ENCODE assay signal across 8 mouse cellular contexts in genomic region chr15:90678985-90679759, GRCm38 (mm10). TPM values are rescaled to one million over a fixed set of nuclear protein-coding genes. Genes with fewer than 3 reads are reported as not detected.
DNase-seq lines count a peak whose midpoint lies in the region; ATAC-seq and TF ChIP-seq lines count a peak whose summit lies in the region.

TSS of gene Cpne8 (minus strand) at chr15:90679432.

- no peaks in the 10 kb centered on the region for H3K27me3 ChIP-seq in Patski
- H3K27me3 ChIP-seq in hindbrain, embryonic 13.5 days: peaks cover 9% of the 10 kb centered on the region

- H3K4me2 ChIP-seq in hindbrain, embryonic 13.5 days: peak within 1 kb of the TSS; percentile 96

- under 1% methylated on average over 53 of the region's 56 CpGs for WGBS in hindbrain, embryonic 13.5 days

- peak; percentile 86 for ATAC-seq in Patski
- peak; percentile 83 for ATAC-seq in hindbrain, embryonic 13.5 days (ENCODE audit: low FRiP score)

- H3K9ac ChIP-seq in hindbrain, embryonic 13.5 days: peak within 1 kb of the TSS; percentile 76

- no peaks in the 10 kb centered on the region for H3K36me3 ChIP-seq in hindbrain, embryonic 13.5 days

- H3K4me3 ChIP-seq in gastrocnemius, adult 2 months: peak within 1 kb of the TSS; percentile 77
- peak within 1 kb of the TSS; percentile 69 for H3K4me3 ChIP-seq in hindbrain, embryonic 13.5 days

- no peak for TF ChIP-seq CTCF in Patski (IDR thresholded peaks at IDR 0.05)
- TF ChIP-seq CTCF in gastrocnemius, adult 2 months (IDR thresholded peaks at IDR 0.05): no peak

- DNase-seq in Patski (ENCODE audit: low read depth, low spot score): peak; percentile 17
- peak; percentile 38 to 63 for DNase-seq in cerebellum, postnatal 25 days
- peak; percentile 86 for DNase-seq in gastrocnemius, adult 2 months
- peak; percentile 35 for DNase-seq in left cerebral cortex, adult 11 months (ENCODE audit: low spot score)
- peak; percentile 81 for DNase-seq in lung, postnatal 14 days
- DNase-seq in retina, postnatal 1 day: peak; percentile 72
- DNase-seq in urinary bladder, postnatal 4 days (ENCODE audit: low spot score in 2 of 2): peak; percentile 58 to 72

- no peaks in the 10 kb centered on the region for H3K9me3 ChIP-seq in hindbrain, embryonic 13.5 days

- peaks cover 20% of the 10 kb centered on the region for H3K4me1 ChIP-seq in hindbrain, embryonic 13.5 days (replicated peaks)

- intact Hi-C loops in gastrocnemius, adult 2 months (cut with DNase I): no loop called here

- in situ Hi-C loops in Patski (cut with MboI; ENCODE audit: low pct_unique_long_range_greater_than_20kb): loop anchor here (5.0 kb wide), 1 partner anchor 427 kb away; no protein-coding TSS in a partner anchor

- CTCF ChIA-PET in Patski (lab: Charles Lee): interaction anchor here (0.6 to 2.5 kb wide), 14 partner anchors 10 to 1069 kb away, joined by 3 to 12 read pairs (median 4); no protein-coding TSS in a partner anchor

- peak within 1 kb of the TSS; percentile 85 for H3K27ac ChIP-seq in gastrocnemius, adult 2 months
- no peak within 1 kb of the TSS for H3K27ac ChIP-seq in hindbrain, embryonic 13.5 days

- POLR2A ChIA-PET in Patski (lab: Charles Lee): interaction anchor here (0.6 to 0.8 kb wide), 5 partner anchors 59 to 278 kb away, joined by 3 to 4 read pairs (median 3); no protein-coding TSS in a partner anchor

RNA-seq across cellular contexts. Expression of gene Cpne8, which starts in this region (rescaled TPM):
- polyA plus RNA-seq in Patski (2021): 28.1 TPM
- 1 to 10 TPM; 2.5 to 3.4 TPM for total RNA-seq in gastrocnemius, adult 2 months (2021)
- polyA plus RNA-seq in hindbrain, embryonic 13.5 days (2015; fragmentation: Nextera tagmentation; extraction: Ambion mirVana): 10.7 and 12.2 TPM in 2 replicates

Comparison
In these comparisons a context has a peak if more than half of its experiments do, and no peak if none do; other contexts are left out.
1. DNase-seq: peak in every context shown above with its lines; median percentile 86 in gastrocnemius, adult 2 months; 81 in lung, postnatal 14 days; 72 in retina, postnatal 1 day; 65 in urinary bladder, postnatal 4 days; 50 in cerebellum, postnatal 25 days; 35 in left cerebral cortex, adult 11 months; 17 in Patski.